Mouse (Mus musculus): ENCODE results near the gene Rag2.

- TF ChIP-seq CTCF (IDR thresholded peaks at IDR 0.05; ENCODE audit: extremely low read depth, insufficient read length, insufficient replicate concordance, low read depth, low read length) (no peak), POLR2A (IDR thresholded peaks at IDR 0.05; ENCODE audit: low read depth, low read length) (no peak)
Measured at GRCm38 (mm10) chr2:101618373-101618772, 6.1 kb upstream of the Rag2 start.
